Mouse (Mus musculus): ENCODE results near the gene Gm19935. TPM values are rescaled to one million over a fixed set of nuclear protein-coding genes. Genes with fewer than 3 reads are reported as not detected.

The Gm19935 gene
- polyA plus RNA-seq, 1 experiment from 2014 or later: not detected

- Histone ChIP-seq H3K4me2 (peak overlapping the region; percentile 51), H3K4me3 (ENCODE audit: low read depth, low read length) (peak overlapping the region; percentile 28), H3K27me3 (ENCODE audit: control insufficient read depth, insufficient read depth, low read length) (no peaks in the 10 kb centered on the region), H3K4me1 (ENCODE audit: control insufficient read depth, insufficient read depth, low read length) (peaks cover 5% of the 10 kb centered on the region; the same call in 1 of the 2 replicates), H3K27ac (ENCODE audit: low read depth, low read length) (no peak overlapping the region), H3K9ac (ENCODE audit: low read depth, low read length) (peak overlapping the region; percentile 28; the same call in 1 of the 2 replicates), H3K36me3 (ENCODE audit: control insufficient read depth, insufficient read depth, low read length) (no peaks in the 10 kb centered on the region), H3K9me3 (replicated peaks; ENCODE audit: control insufficient read depth, low read length) (no peaks in the 10 kb centered on the region)
- whole genome bisulfite sequencing (ENCODE audit: insufficient replicate concordance): 12% methylated on average over 12 of the region's 12 CpGs
- ATAC-seq (replicated peaks; ENCODE audit: insufficient number of reproducible peaks, low FRiP score, low TSS enrichment): peak; percentile 55; the same call in 1 of the 2 replicates
Observed at GRCm38 (mm10) chr8:90794990-90795861, 22.0 kb downstream of the Gm19935 start.

GRCm38 (mm10) chr8:90793710-90794109, 23.5 kb downstream of the Gm19935 start:
- 0 out of 2 replicates have a peak, but pooled peaks have one; percentile 57 for ATAC-seq (replicated peaks; ENCODE audit: insufficient number of reproducible peaks, low FRiP score, low TSS enrichment)
- Histone ChIP-seq H3K4me2 (no peak overlapping the region), H3K4me1 (ENCODE audit: control insufficient read depth, insufficient read depth, low read length) (peaks cover 5% of the 10 kb centered on the region; the same call in 1 of the 2 replicates), H3K27ac (ENCODE audit: low read depth, low read length) (no peak overlapping the region), H3K9ac (ENCODE audit: low read depth, low read length) (no peak overlapping the region), H3K27me3 (ENCODE audit: control insufficient read depth, insufficient read depth, low read length) (no peaks in the 10 kb centered on the region), H3K4me3 (ENCODE audit: low read depth, low read length) (no peak overlapping the region), H3K36me3 (ENCODE audit: control insufficient read depth, insufficient read depth, low read length) (no peaks in the 10 kb centered on the region), H3K9me3 (replicated peaks; ENCODE audit: control insufficient read depth, low read length) (no peaks in the 10 kb centered on the region)
- 3% methylated on average over 3 of the region's 3 CpGs for WGBS (ENCODE audit: insufficient replicate concordance)

DNA sequence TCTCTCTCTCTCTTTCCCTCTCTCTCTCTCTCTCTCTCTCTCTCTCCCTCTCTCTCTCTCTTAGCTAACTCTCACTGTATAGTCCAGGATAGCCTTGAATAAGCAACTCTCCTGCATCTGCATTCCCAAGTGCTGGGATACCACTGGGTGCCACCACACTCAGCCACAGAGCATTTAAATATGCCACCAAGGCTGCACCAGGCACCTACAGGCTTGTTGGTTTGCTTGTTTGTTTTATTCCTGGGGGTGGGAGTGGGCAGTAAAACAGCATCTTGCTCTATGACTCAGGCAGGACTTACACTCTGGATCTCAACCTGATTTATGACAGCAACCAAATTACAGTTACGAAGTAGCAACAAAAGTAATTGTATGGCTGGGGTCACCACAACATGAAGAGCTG, 25.6 kb downstream of the Gm19935 start:
- 95% methylated on average over 1 of the region's 1 CpGs for WGBS (ENCODE audit: insufficient replicate concordance)
- H3K27ac ChIP-seq (ENCODE audit: low read depth, low read length): no peak overlapping the region
- H3K4me3 ChIP-seq (ENCODE audit: low read depth, low read length): no peak overlapping the region
- no peaks in the 10 kb centered on the region for H3K9me3 ChIP-seq (replicated peaks; ENCODE audit: control insufficient read depth, low read length)
- ATAC-seq (replicated peaks; ENCODE audit: insufficient number of reproducible peaks, low FRiP score, low TSS enrichment): no peak
- no peaks in the 10 kb centered on the region for H3K27me3 ChIP-seq (ENCODE audit: control insufficient read depth, insufficient read depth, low read length)
- no peaks in the 10 kb centered on the region for H3K36me3 ChIP-seq (ENCODE audit: control insufficient read depth, insufficient read depth, low read length)
- H3K4me1 ChIP-seq (ENCODE audit: control insufficient read depth, insufficient read depth, low read length): peaks cover 5% of the 10 kb centered on the region; the same call in 1 of the 2 replicates
- no peak overlapping the region for H3K9ac ChIP-seq (ENCODE audit: low read depth, low read length)
- no peak overlapping the region for H3K4me2 ChIP-seq

- no peak overlapping the region for H3K4me2 ChIP-seq
- ATAC-seq (replicated peaks; ENCODE audit: insufficient number of reproducible peaks, low FRiP score, low TSS enrichment): no peak
- no peaks in the 10 kb centered on the region for H3K9me3 ChIP-seq (replicated peaks; ENCODE audit: control insufficient read depth, low read length)
- no peak overlapping the region for H3K4me3 ChIP-seq (ENCODE audit: low read depth, low read length)
- H3K27me3 ChIP-seq (ENCODE audit: control insufficient read depth, insufficient read depth, low read length): no peaks in the 10 kb centered on the region
- no peaks in the 10 kb centered on the region for H3K36me3 ChIP-seq (ENCODE audit: control insufficient read depth, insufficient read depth, low read length)
- WGBS (ENCODE audit: insufficient replicate concordance): 73% methylated on average over 5 of the region's 5 CpGs
- H3K4me1 ChIP-seq (ENCODE audit: control insufficient read depth, insufficient read depth, low read length): no peaks in the 10 kb centered on the region
- H3K9ac ChIP-seq (ENCODE audit: low read depth, low read length): no peak overlapping the region
- no peak overlapping the region for H3K27ac ChIP-seq (ENCODE audit: low read depth, low read length)
Observed at GRCm38 (mm10) chr8:90769791-90770190, 47.4 kb downstream of the Gm19935 start.

Small RNAs within 50 kb of the gene (microRNA-seq; reads per million reads assigned to microRNA genes)
- gene Gm44382 (ENCODE audit: borderline number of aligned reads): not detected

Other genes starting within 250 kb of the Gm19935 start
- gene Chd9, start 11.0 kb upstream of the Gm19935 start, polyA plus RNA-seq (2014; fragmentation: Nextera tagmentation; extraction: Ambion mirVana): 44.7 and 46.7 TPM in 2 replicates